Mouse (Mus musculus): ENCODE measurements around the gene A630001G21Rik.

GRCm38 (mm10) chr1:85695646-85696045, 82.8 kb downstream of the A630001G21Rik start:
- TF ChIP-seq CTCF (conservative IDR thresholded peaks at IDR 0.05; ENCODE audit: insufficient read depth, insufficient read length, low read depth, low read length): no peak
- no peak for TF ChIP-seq POLR2A (IDR thresholded peaks at IDR 0.05; ENCODE audit: low read depth, low read length)

Measured in kidney, adult 2 months (tissue).